Mouse (Mus musculus) heart, adult 9 months (tissue): ENCODE data around the gene AL731706.1.

ENCODE experiments used
- DNase-seq, 2 experiments: peaks; one replicate each; pipeline ENCODE4 v3.0.0; 2022; ENCODE audit warnings: low spot score in 2 of 2

The AL731706.1 gene

DNA sequence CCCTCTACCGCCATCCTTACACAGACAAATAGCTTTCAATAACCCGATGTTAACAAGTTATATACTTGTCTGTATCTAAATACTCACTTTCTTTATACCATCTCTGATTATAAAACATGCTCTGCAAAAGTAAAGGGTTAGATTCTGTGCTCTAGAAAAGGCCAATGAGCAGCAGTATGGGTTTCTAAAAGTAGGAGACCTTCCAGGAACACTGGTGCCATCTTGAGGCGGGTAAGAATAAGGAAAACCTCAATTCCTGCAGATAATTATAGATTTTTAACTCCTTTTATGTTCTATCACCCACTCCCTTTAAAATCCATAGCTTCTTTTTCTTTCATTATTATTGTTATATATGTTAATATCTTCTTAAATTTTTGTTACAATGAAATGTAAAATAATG lies 55.3 kb downstream of the AL731706.1 start:
- no peak for DNase-seq

DNA sequence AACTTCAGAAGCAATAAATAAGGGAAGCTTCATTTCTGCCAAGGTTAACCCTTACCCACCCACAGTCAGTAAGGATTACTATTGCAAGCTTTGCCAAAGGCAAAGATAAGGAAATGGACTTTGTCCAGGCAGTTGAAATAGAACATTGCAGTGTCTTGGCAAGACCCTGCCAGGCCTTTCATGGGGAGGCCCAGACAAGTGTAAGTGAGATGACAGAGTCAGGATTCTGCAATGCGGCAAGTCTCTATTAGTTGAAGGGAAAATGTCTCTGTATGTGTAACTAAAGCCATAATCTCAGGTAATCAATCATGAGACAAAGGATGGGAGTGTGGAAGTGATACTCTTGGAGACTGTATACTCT lies 56.5 kb downstream of the AL731706.1 start:
- DNase-seq = peak; percentile 13 to 31

- DNase-seq = no peak
Observed at GRCm38 (mm10) chr2:136833976-136834714, 57.0 kb downstream of the AL731706.1 start.

- peak; percentile 24 to 59 for DNase-seq
Observed at GRCm38 (mm10) chr2:136832936-136833335, 58.3 kb downstream of the AL731706.1 start.
